Mouse (Mus musculus) erythroblast, embryonic 14.5 days (primary cell): ENCODE data around the gene Nectin2. TPM values are rescaled to one million over a fixed set of nuclear protein-coding genes. Genes with fewer than 3 reads are reported as not detected.

Source experiments
- H3K27me3 ChIP-seq: 2 replicates; pipeline ENCODE4 v1.6.1; 2012; ENCODE audit warnings: inconsistent platforms; ENCODE audit not compliant: control insufficient read depth
- H3K36me3 ChIP-seq: 2 replicates; pipeline ENCODE4 v1.6.1; 2012; ENCODE audit warnings: mild to moderate bottlenecking, inconsistent platforms; ENCODE audit not compliant: control insufficient read depth
- H3K4me1 ChIP-seq: 2 replicates; pipeline ENCODE4 v1.6.1; 2012; ENCODE audit warnings: inconsistent platforms; ENCODE audit not compliant: control insufficient read depth
- H3K4me3 ChIP-seq: replicated peaks from 2 replicates; pipeline ENCODE3; 2012; ENCODE audit warnings: moderate library complexity, mild to moderate bottlenecking, inconsistent platforms
- H3K9me3 ChIP-seq: 2 replicates; pipeline ENCODE4 v1.6.1; 2012; ENCODE audit warnings: low read length, inconsistent platforms, mixed read lengths; ENCODE audit not compliant: control insufficient read depth
- GATA1 ChIP-seq: IDR thresholded peaks from 2 replicates; pipeline ENCODE4 v1.6.1; 2012; ENCODE audit warnings: low read length, inconsistent platforms, mixed read lengths
- TAL1 ChIP-seq: IDR thresholded peaks from 3 replicates; pipeline ENCODE4 v1.6.1; 2012; ENCODE audit warnings: low read length, inconsistent platforms, mixed read lengths
- polyA plus RNA-seq: library from polyadenylated mRNA; stranded (reverse); fragments of >175 nt; gene quantifications from 2 replicates; pipeline ENCODE4 v1.2.3, GENCODE M21; 2012

The Nectin2 gene
- polyA plus RNA-seq, 1 experiment, result 0.15 TPM

GRCm38 (mm10) chr7:19716822-19717221, 33.5 kb downstream of the Nectin2 start:
- no peak for TF ChIP-seq TAL1
- TF ChIP-seq GATA1, result no peak
- H3K36me3 ChIP-seq, result peaks cover 23% of the 10 kb centered on the region

GRCm38 (mm10) chr7:19716055-19716682, 34.1 kb downstream of the Nectin2 start:
- peaks cover 30% of the 10 kb centered on the region for H3K36me3 ChIP-seq
- no peaks in the 10 kb centered on the region; the same call in 1 of the 2 replicates for H3K9me3 ChIP-seq
- H3K27me3 ChIP-seq, result no peaks in the 10 kb centered on the region
- peaks cover 50% of the 10 kb centered on the region for H3K4me1 ChIP-seq
- peak overlapping the region; percentile 97 for H3K4me3 ChIP-seq
- TF ChIP-seq TAL1, result no peak
- no peak for TF ChIP-seq GATA1

More at GRCm38 (mm10) chr7:19716822-19717221, 33.5 kb downstream of the Nectin2 start:
- H3K27me3 ChIP-seq, result no peaks in the 10 kb centered on the region
- H3K4me3 ChIP-seq, result peak overlapping the region; percentile 97
- no peaks in the 10 kb centered on the region; the same call in 1 of the 2 replicates for H3K9me3 ChIP-seq
- H3K4me1 ChIP-seq, result peaks cover 50% of the 10 kb centered on the region

- Histone ChIP-seq H3K36me3 (peaks cover 35% of the 10 kb centered on the region), H3K27me3 (no peaks in the 10 kb centered on the region)
Observed at GRCm38 (mm10) chr7:19715239-19716054, 34.8 kb downstream of the Nectin2 start, which contains the start of gene Tomm40. Gene Tomm40 (minus strand): TSS chr7:19715438.

GRCm38 (mm10) chr7:19714836-19715235, 35.4 kb downstream of the Nectin2 start:
- TF ChIP-seq GATA1 (no peak), TAL1 (no peak)
- H3K36me3 ChIP-seq, result peaks cover 40% of the 10 kb centered on the region
- peak overlapping the region; percentile 97 for H3K4me3 ChIP-seq
- no peaks in the 10 kb centered on the region for H3K9me3 ChIP-seq
- H3K4me1 ChIP-seq, result peaks cover 51% of the 10 kb centered on the region
- H3K27me3 ChIP-seq, result no peaks in the 10 kb centered on the region

More at GRCm38 (mm10) chr7:19715239-19716054, 34.8 kb downstream of the Nectin2 start, which contains the start of gene Tomm40:
- Histone ChIP-seq H3K4me3 (peak within 1 kb of the TSS; percentile 97), H3K4me1 (peaks cover 51% of the 10 kb centered on the region), H3K9me3 (no peaks in the 10 kb centered on the region)
- no peak for TF ChIP-seq GATA1
- TF ChIP-seq TAL1, result no peak

- H3K27me3 ChIP-seq, result no peaks in the 10 kb centered on the region
- H3K4me3 ChIP-seq, result peak overlapping the region; percentile 97
- peaks cover 45% of the 10 kb centered on the region for H3K4me1 ChIP-seq
- TF ChIP-seq TAL1, result no peak
- no peak for TF ChIP-seq GATA1
- H3K9me3 ChIP-seq, result no peaks in the 10 kb centered on the region
- peaks cover 52% of the 10 kb centered on the region for H3K36me3 ChIP-seq
Observed at GRCm38 (mm10) chr7:19713598-19713997, 36.7 kb downstream of the Nectin2 start.

GRCm38 (mm10) chr7:19713196-19713595, 37.1 kb downstream of the Nectin2 start:
- TF ChIP-seq TAL1 (no peak), GATA1 (no peak)
- H3K4me1 ChIP-seq, result peaks cover 44% of the 10 kb centered on the region
- H3K27me3 ChIP-seq, result no peaks in the 10 kb centered on the region
- peaks cover 56% of the 10 kb centered on the region for H3K36me3 ChIP-seq
- no peak overlapping the region for H3K4me3 ChIP-seq
- H3K9me3 ChIP-seq, result no peaks in the 10 kb centered on the region

- peaks cover 43% of the 10 kb centered on the region for H3K4me1 ChIP-seq
- no peaks in the 10 kb centered on the region for H3K27me3 ChIP-seq
- H3K36me3 ChIP-seq, result peaks cover 63% of the 10 kb centered on the region
- no peaks in the 10 kb centered on the region for H3K9me3 ChIP-seq
- TF ChIP-seq TAL1 (no peak), GATA1 (no peak)
- no peak overlapping the region for H3K4me3 ChIP-seq
Observed at GRCm38 (mm10) chr7:19712414-19712813, 37.9 kb downstream of the Nectin2 start.

GRCm38 (mm10) chr7:19710650-19711049, 39.6 kb downstream of the Nectin2 start:
- H3K4me1 ChIP-seq, result peaks cover 27% of the 10 kb centered on the region
- H3K9me3 ChIP-seq, result no peaks in the 10 kb centered on the region
- no peak for TF ChIP-seq TAL1
- TF ChIP-seq GATA1, result no peak

GRCm38 (mm10) chr7:19705271-19705670, 45.0 kb downstream of the Nectin2 start:
- Histone ChIP-seq H3K27me3 (no peaks in the 10 kb centered on the region), H3K4me1 (peaks cover 16% of the 10 kb centered on the region), H3K9me3 (no peaks in the 10 kb centered on the region), H3K36me3 (peaks cover 77% of the 10 kb centered on the region), H3K4me3 (no peak overlapping the region)
- TF ChIP-seq TAL1 (no peak), GATA1 (no peak)

More at GRCm38 (mm10) chr7:19710650-19711049, 39.6 kb downstream of the Nectin2 start:
- H3K27me3 ChIP-seq, result no peaks in the 10 kb centered on the region
- H3K36me3 ChIP-seq, result peaks cover 72% of the 10 kb centered on the region
- H3K4me3 ChIP-seq, result no peak overlapping the region
